Mouse (Mus musculus): ENCODE measurements around the gene Iqcn. TPM values are rescaled to one million over a fixed set of nuclear protein-coding genes. Genes with fewer than 3 reads are reported as not detected.

Iqcn gene
- polyA plus RNA-seq, 1 experiment from 2014 or later, result 0.02 TPM

GRCm38 (mm10) chr8:70702842-70703182 is 445 bp upstream of the Iqcn start:
- Histone ChIP-seq H3K36me3 (no peaks in the 10 kb centered on the region), H3K27ac (no peak overlapping the region), H3K27me3 (no peaks in the 10 kb centered on the region), H3K9me3 (no peaks in the 10 kb centered on the region), H3K9ac (no peak overlapping the region), H3K4me3 (no peak overlapping the region), H3K4me1 (peaks cover 16% of the 10 kb centered on the region), H3K4me2 (no peak overlapping the region)
- ATAC-seq (ENCODE audit: borderline replicate concordance, extremely low read depth, low FRiP score, low TSS enrichment), result no peak
- WGBS, result 67% methylated on average over 3 of the region's 3 CpGs

DNA sequence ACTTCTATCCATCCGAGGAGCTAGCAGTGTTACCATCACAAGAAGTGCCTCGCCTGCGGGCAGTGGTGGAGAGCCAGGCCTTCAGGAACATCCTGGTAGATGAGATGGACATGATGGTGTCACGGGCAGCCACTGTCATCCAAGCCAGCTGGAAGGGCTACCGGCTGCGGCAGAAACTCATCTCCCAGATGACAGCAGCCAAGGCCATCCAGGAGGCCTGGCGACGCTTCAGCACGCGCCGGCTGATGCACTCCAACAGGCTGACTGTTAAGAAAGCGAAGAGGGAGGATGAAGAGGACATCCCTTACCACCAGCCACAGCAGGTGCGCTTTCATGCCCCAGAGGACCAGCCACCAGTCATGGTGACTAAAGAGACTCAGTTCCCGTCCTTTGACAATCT is 5.0 kb downstream of the Iqcn start:
- H3K27me3 ChIP-seq, result no peaks in the 10 kb centered on the region
- H3K9me3 ChIP-seq, result no peaks in the 10 kb centered on the region
- 84% methylated on average over 14 of the region's 14 CpGs for WGBS
- no peak for ATAC-seq (ENCODE audit: borderline replicate concordance, extremely low read depth, low FRiP score, low TSS enrichment)
- no peak overlapping the region for H3K9ac ChIP-seq
- H3K36me3 ChIP-seq, result no peaks in the 10 kb centered on the region
- H3K4me2 ChIP-seq, result no peak overlapping the region
- no peak overlapping the region for H3K4me3 ChIP-seq
- no peak overlapping the region for H3K27ac ChIP-seq
- H3K4me1 ChIP-seq, result no peaks in the 10 kb centered on the region

DNA sequence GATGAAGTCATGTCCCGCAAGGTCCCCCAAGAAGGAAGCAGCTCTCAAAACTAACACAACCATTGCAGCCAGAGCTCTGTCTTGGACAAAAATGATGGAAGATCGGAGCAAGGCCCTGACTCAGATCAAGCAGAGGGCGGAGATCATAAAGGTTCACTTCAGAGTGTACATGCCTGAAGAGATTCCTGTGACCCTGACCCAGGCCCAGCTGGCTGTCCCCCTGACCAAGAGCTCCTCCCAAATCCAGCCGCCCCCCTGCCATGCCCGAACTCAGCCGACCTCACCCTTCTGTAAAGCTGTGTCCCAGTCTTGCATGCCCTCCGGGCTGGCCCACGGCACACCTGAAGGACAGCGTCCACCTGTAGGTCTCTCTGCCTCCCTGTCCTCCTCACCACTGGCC is 6.5 kb downstream of the Iqcn start:
- Histone ChIP-seq H3K27me3 (no peaks in the 10 kb centered on the region), H3K4me3 (no peak overlapping the region), H3K9ac (no peak overlapping the region), H3K36me3 (no peaks in the 10 kb centered on the region), H3K4me2 (no peak overlapping the region), H3K4me1 (no peaks in the 10 kb centered on the region), H3K9me3 (no peaks in the 10 kb centered on the region), H3K27ac (no peak overlapping the region)
- 87% methylated on average over 9 of the region's 9 CpGs for WGBS
- ATAC-seq (ENCODE audit: borderline replicate concordance, extremely low read depth, low FRiP score, low TSS enrichment), result no peak

- no peak for ATAC-seq (ENCODE audit: borderline replicate concordance, extremely low read depth, low FRiP score, low TSS enrichment)
Observed at GRCm38 (mm10) chr8:70710296-70710695, 7.0 kb downstream of the Iqcn start.

DNA sequence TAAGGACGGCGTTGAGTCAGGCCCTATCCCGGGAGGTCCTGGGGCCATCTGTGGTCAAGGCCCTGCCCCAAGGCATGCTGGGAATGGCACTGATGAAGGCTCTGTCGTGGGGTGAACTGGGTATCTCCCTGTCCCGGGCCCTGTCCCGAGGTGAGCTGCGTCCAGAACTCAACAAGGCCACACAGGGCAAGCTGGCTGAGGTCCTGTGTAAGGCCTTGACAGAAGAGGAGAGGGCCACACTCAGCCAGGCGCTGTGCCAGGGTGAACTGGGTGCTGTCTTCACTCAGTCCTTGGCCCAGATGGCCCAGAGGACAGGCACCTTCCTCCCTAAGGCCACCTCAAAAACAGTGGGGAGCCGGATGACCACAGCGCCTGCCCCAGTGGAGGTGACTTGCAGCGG is 7.8 kb downstream of the Iqcn start:
- Histone ChIP-seq H3K27me3 (no peaks in the 10 kb centered on the region), H3K4me2 (no peak overlapping the region), H3K9me3 (no peaks in the 10 kb centered on the region), H3K9ac (no peak overlapping the region), H3K4me3 (no peak overlapping the region), H3K36me3 (no peaks in the 10 kb centered on the region), H3K4me1 (no peaks in the 10 kb centered on the region), H3K27ac (no peak overlapping the region)
- WGBS, result 83% methylated on average over 11 of the region's 11 CpGs
- ATAC-seq (ENCODE audit: borderline replicate concordance, extremely low read depth, low FRiP score, low TSS enrichment), result no peak

More at GRCm38 (mm10) chr8:70710296-70710695, 7.0 kb downstream of the Iqcn start:
- no peak overlapping the region for H3K27ac ChIP-seq
- no peak overlapping the region for H3K4me2 ChIP-seq
- 93% methylated on average over 1 of the region's 1 CpGs for WGBS
- no peaks in the 10 kb centered on the region for H3K27me3 ChIP-seq
- H3K4me3 ChIP-seq, result no peak overlapping the region
- no peak overlapping the region for H3K9ac ChIP-seq
- no peaks in the 10 kb centered on the region for H3K36me3 ChIP-seq
- no peaks in the 10 kb centered on the region for H3K9me3 ChIP-seq
- no peaks in the 10 kb centered on the region for H3K4me1 ChIP-seq

- WGBS, result 81% methylated on average over 7 of the region's 7 CpGs
- ATAC-seq (ENCODE audit: borderline replicate concordance, extremely low read depth, low FRiP score, low TSS enrichment), result no peak; the same call in 1 of the 2 replicates
Observed at GRCm38 (mm10) chr8:70713991-70714390, 10.7 kb downstream of the Iqcn start.

GRCm38 (mm10) chr8:70715086-70715485 is 11.8 kb downstream of the Iqcn start:
- 46% methylated on average over 2 of the region's 2 CpGs for WGBS
- Histone ChIP-seq H3K4me2 (no peak overlapping the region), H3K9me3 (no peaks in the 10 kb centered on the region), H3K36me3 (no peaks in the 10 kb centered on the region), H3K4me1 (0 out of 2 replicates have a peak, but pooled peaks cover 4% of the 10 kb centered on the region), H3K27ac (no peak overlapping the region), H3K4me3 (no peak overlapping the region), H3K9ac (no peak overlapping the region), H3K27me3 (no peaks in the 10 kb centered on the region)
- no peak for ATAC-seq (ENCODE audit: borderline replicate concordance, extremely low read depth, low FRiP score, low TSS enrichment)

More at GRCm38 (mm10) chr8:70713991-70714390, 10.7 kb downstream of the Iqcn start:
- Histone ChIP-seq H3K4me1 (0 out of 2 replicates have a peak, but pooled peaks cover 4% of the 10 kb centered on the region), H3K4me3 (no peak overlapping the region), H3K36me3 (no peaks in the 10 kb centered on the region), H3K9ac (no peak overlapping the region), H3K27me3 (no peaks in the 10 kb centered on the region), H3K27ac (no peak overlapping the region), H3K9me3 (no peaks in the 10 kb centered on the region), H3K4me2 (no peak overlapping the region)

GRCm38 (mm10) chr8:70716521-70717400 is 13.5 kb downstream of the Iqcn start:
- Histone ChIP-seq H3K4me2 (no peak overlapping the region), H3K4me1 (0 out of 2 replicates have a peak, but pooled peaks cover 4% of the 10 kb centered on the region), H3K9ac (no peak overlapping the region), H3K27me3 (no peaks in the 10 kb centered on the region), H3K4me3 (no peak overlapping the region), H3K9me3 (no peaks in the 10 kb centered on the region), H3K36me3 (no peaks in the 10 kb centered on the region), H3K27ac (no peak overlapping the region)
- ATAC-seq (ENCODE audit: borderline replicate concordance, extremely low read depth, low FRiP score, low TSS enrichment), result no peak
- WGBS, result 81% methylated on average over 40 of the region's 40 CpGs

DNA sequence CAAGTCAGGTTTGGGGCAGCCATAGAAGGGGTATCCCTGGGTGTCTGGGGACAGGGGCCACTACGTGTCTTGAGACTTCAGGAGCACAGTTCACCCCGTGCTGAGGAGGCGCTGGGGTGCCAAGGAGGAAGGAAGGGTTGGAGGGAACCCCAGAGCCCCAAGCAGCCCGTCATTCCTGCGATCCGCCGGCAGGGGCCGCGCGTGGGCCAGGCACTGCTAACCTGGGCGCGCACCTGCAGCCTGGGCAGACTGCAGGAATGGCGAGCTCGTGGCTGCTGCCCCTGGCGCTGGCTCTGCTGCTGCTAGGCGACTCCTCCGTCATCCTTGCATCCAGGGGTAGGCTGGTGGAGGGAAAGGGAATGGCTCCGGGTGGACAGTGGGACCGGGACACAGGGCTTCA is 15.0 kb downstream of the Iqcn start, which contains the start of gene Gm3336:
Gene Gm3336, plus strand, starts transcription at position 247 of the 400 bp plus-strand sequence.
- Histone ChIP-seq H3K36me3 (no peaks in the 10 kb centered on the region), H3K4me1 (0 out of 2 replicates have a peak, but pooled peaks cover 4% of the 10 kb centered on the region), H3K27ac (no peak within 1 kb of the TSS), H3K9me3 (no peaks in the 10 kb centered on the region), H3K4me3 (no peak within 1 kb of the TSS), H3K4me2 (no peak within 1 kb of the TSS), H3K27me3 (no peaks in the 10 kb centered on the region), H3K9ac (no peak within 1 kb of the TSS)
- 1% methylated on average over 19 of the region's 19 CpGs for WGBS
- peak; percentile 15; the same call in 1 of the 2 replicates for ATAC-seq (ENCODE audit: borderline replicate concordance, extremely low read depth, low FRiP score, low TSS enrichment)

- 44% methylated on average over 9 of the region's 9 CpGs for WGBS
Observed at GRCm38 (mm10) chr8:70719796-70720270, 16.6 kb downstream of the Iqcn start.

GRCm38 (mm10) chr8:70720739-70721138 is 17.5 kb downstream of the Iqcn start:
- H3K4me1 ChIP-seq, result 0 out of 2 replicates have a peak, but pooled peaks cover 4% of the 10 kb centered on the region

More at GRCm38 (mm10) chr8:70719796-70720270, 16.6 kb downstream of the Iqcn start:
- Histone ChIP-seq H3K4me3 (no peak overlapping the region), H3K36me3 (no peaks in the 10 kb centered on the region), H3K4me1 (0 out of 2 replicates have a peak, but pooled peaks cover 4% of the 10 kb centered on the region), H3K9ac (no peak overlapping the region), H3K27me3 (no peaks in the 10 kb centered on the region), H3K27ac (no peak overlapping the region), H3K9me3 (no peaks in the 10 kb centered on the region), H3K4me2 (no peak overlapping the region)
- no peak for ATAC-seq (ENCODE audit: borderline replicate concordance, extremely low read depth, low FRiP score, low TSS enrichment)

DNA sequence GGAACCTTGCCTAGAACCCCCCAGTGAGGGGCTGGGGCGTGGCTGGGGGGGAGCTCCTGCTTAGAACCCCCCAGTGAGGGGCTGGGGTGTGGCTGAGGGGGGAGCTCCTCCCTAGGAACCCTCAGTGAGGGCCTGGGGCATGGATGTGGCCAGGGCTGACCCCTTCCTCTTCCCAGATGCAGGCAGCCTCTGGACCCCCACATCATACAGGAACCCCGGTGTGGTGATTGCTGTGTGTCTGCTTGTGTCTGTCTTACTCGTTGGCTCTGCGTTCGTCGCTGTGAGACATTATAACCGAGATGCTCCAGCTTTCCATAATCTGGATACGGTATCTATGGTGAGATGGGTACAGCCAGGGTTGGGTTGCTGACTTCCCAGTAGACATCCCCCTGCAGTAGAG is 18.3 kb downstream of the Iqcn start:
- H3K4me1 ChIP-seq, result 0 out of 2 replicates have a peak, but pooled peaks cover 4% of the 10 kb centered on the region

More at GRCm38 (mm10) chr8:70720739-70721138, 17.5 kb downstream of the Iqcn start:
- no peak overlapping the region for H3K4me3 ChIP-seq
- no peaks in the 10 kb centered on the region for H3K9me3 ChIP-seq
- no peak overlapping the region for H3K4me2 ChIP-seq
- ATAC-seq (ENCODE audit: borderline replicate concordance, extremely low read depth, low FRiP score, low TSS enrichment), result no peak; the same call in 1 of the 2 replicates
- no peaks in the 10 kb centered on the region for H3K36me3 ChIP-seq
- H3K9ac ChIP-seq, result no peak overlapping the region
- H3K27me3 ChIP-seq, result no peaks in the 10 kb centered on the region
- WGBS, result 6% methylated on average over 3 of the region's 3 CpGs
- no peak overlapping the region for H3K27ac ChIP-seq

More for the DNA sequence above, 18.3 kb downstream of the Iqcn start:
- Histone ChIP-seq H3K36me3 (no peaks in the 10 kb centered on the region), H3K4me2 (no peak overlapping the region), H3K27ac (no peak overlapping the region), H3K4me3 (no peak overlapping the region), H3K9me3 (no peaks in the 10 kb centered on the region), H3K27me3 (0 out of 2 replicates have a peak, but pooled peaks cover 5% of the 10 kb centered on the region), H3K9ac (no peak overlapping the region)
- ATAC-seq (ENCODE audit: borderline replicate concordance, extremely low read depth, low FRiP score, low TSS enrichment), result no peak
- 83% methylated on average over 8 of the region's 8 CpGs for WGBS

All from lung, embryonic 15.5 days (tissue).